Mouse (Mus musculus) mouse embryonic stem cell (cell line): ENCODE measurements around the gene RPS10-NUDT3.
"Not testable (repeated sequence)": the region's sequence is repeated elsewhere in the genome, so short reads cannot be mapped to it uniquely, and the experiment has no call there.

Experiments
- in situ Hi-C, 2 experiments: fragments of 300-500 bp; cut with MboI; formaldehyde crosslinking; loops; 1 replicate in 1 of 2; 3 replicates in 1 of 2; pipeline ENCODE4 v1.14.3; 2019 to 2020; ENCODE audit warnings: low sequenced_read_pairs in 2 of 2, low pct_unique_long_range_greater_than_20kb in 1 of 2, mixed read lengths in 1 of 2; ENCODE audit not compliant: unreplicated experiment in 1 of 2

Gene RPS10-NUDT3

GRCm38 (mm10) chr17:27644572-27644971, 9.6 kb upstream of the RPS10-NUDT3 start:
- in situ Hi-C loops: loop anchor here in 1 of 2 experiments (10.0 kb wide), 1 partner anchor 100 kb away; no protein-coding TSS in a partner anchor

GRCm38 (mm10) chr17:27643756-27644155, 8.7 kb upstream of the RPS10-NUDT3 start:
- in situ Hi-C loops: loop anchor here in 1 of 2 experiments (10.0 kb wide), 1 partner anchor 99 kb away; no protein-coding TSS in a partner anchor

- in situ Hi-C loops: loop anchor here in 1 of 2 experiments (10.0 kb wide), 1 partner anchor 98 kb away; no protein-coding TSS in a partner anchor
Observed at GRCm38 (mm10) chr17:27643101-27643500, 8.1 kb upstream of the RPS10-NUDT3 start.

- in situ Hi-C loops: loop anchor here in 1 of 2 experiments (10.0 kb wide), 1 partner anchor 98 kb away; no protein-coding TSS in a partner anchor
Observed at GRCm38 (mm10) chr17:27642491-27643062, 7.6 kb upstream of the RPS10-NUDT3 start.

GRCm38 (mm10) chr17:27639851-27640250, 4.8 kb upstream of the RPS10-NUDT3 start:
- in situ Hi-C loops: loop anchor here in 1 of 2 experiments (10.0 kb wide), 1 partner anchor 95 kb away; no protein-coding TSS in a partner anchor

GRCm38 (mm10) chr17:27638921-27639332, 3.9 kb upstream of the RPS10-NUDT3 start:
- in situ Hi-C loops: no loop called here

- in situ Hi-C loops: no loop called here
Observed at GRCm38 (mm10) chr17:27637333-27637732, 2.3 kb upstream of the RPS10-NUDT3 start.

GRCm38 (mm10) chr17:27636132-27637020, 1.4 kb upstream of the RPS10-NUDT3 start, which contains the start of gene Rps10:
Rps10 (minus strand) TSS chr17:27636669.
- in situ Hi-C loops: no loop called here

GRCm38 (mm10) chr17:27635575-27635903, 517 bp upstream of the RPS10-NUDT3 start:
- in situ Hi-C loops: not testable (repeated sequence)

- in situ Hi-C loops: no loop called here
Observed at GRCm38 (mm10) chr17:27629249-27630020, 5.6 kb downstream of the RPS10-NUDT3 start.

- in situ Hi-C loops: no loop called here
Observed at GRCm38 (mm10) chr17:27628376-27628775, 6.6 kb downstream of the RPS10-NUDT3 start.

- in situ Hi-C loops: no loop called here
Observed at GRCm38 (mm10) chr17:27627451-27627850, 7.6 kb downstream of the RPS10-NUDT3 start.

GRCm38 (mm10) chr17:27626681-27627080, 8.3 kb downstream of the RPS10-NUDT3 start:
- in situ Hi-C loops: no loop called here

GRCm38 (mm10) chr17:27625455-27626251, 9.4 kb downstream of the RPS10-NUDT3 start:
- in situ Hi-C loops: no loop called here

GRCm38 (mm10) chr17:27623360-27624326, 11.4 kb downstream of the RPS10-NUDT3 start, which contains the start of gene Nudt3:
Nudt3 (minus strand) TSS chr17:27623495.
- in situ Hi-C loops: no loop called here

GRCm38 (mm10) chr17:27622611-27623359, 12.2 kb downstream of the RPS10-NUDT3 start:
- in situ Hi-C loops: no loop called here
